In the genomic region with DNA sequence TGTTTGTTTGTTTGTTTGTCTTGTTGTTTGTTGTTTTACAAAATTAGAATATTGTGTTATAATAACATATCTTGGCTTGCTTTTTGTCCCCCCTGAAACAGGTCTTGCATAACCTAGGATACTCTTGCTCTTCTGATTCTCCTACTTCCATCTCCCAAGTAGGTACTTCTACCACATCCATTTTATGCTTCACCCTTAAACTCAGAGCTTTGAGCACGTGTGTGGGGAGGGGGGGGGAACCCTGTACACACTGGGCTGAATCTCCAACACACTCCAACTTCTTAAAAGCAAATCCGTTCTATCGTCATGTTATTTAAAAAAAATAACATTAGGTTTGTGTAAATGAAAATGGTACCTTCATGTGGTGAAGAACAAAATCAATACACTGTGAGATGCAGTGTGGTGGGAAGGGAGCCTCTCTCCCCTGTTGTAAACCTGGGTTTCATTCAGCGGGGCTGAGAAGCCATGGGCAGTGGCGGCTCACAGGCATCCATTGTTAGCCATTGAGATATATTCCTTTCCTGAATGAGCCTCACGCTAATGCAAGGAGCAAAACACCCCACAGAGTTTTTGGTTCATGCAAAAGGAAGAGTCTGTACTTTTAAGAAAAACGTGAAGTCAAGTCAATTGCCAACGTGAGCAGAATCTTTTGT, we compare ENCODE assay signal across 16 mouse cellular contexts.
"Had no signal": no experiment of that assay in that cellular context is flagged by ENCODE, and none has a peak within 500 bp of the region (broad histone marks: within the 10 kb centered on the region; RNA-seq: fewer than 3 reads in every experiment).

No protein-coding gene starts in this region.

- H3K36me3 ChIP-seq: limb, embryonic 15.5 days; liver, embryonic 12.5 days; midbrain, embryonic 12.5 days; neural tube, embryonic 13.5 days; stomach, embryonic 15.5 days had no signal

- H3K4me1 ChIP-seq: limb, embryonic 15.5 days; liver, embryonic 12.5 days; stomach, embryonic 15.5 days had no signal

- H3K4me2 ChIP-seq: limb, embryonic 15.5 days; liver, embryonic 12.5 days; lung, embryonic 14.5 days; midbrain, embryonic 12.5 days; neural tube, embryonic 13.5 days; stomach, embryonic 15.5 days had no signal

- H3K27me3 ChIP-seq: limb, embryonic 15.5 days; liver, embryonic 12.5 days; neural tube, embryonic 13.5 days; stomach, embryonic 15.5 days had no signal

- H3K9ac ChIP-seq: limb, embryonic 15.5 days; liver, embryonic 12.5 days; lung, embryonic 14.5 days; midbrain, embryonic 12.5 days; neural tube, embryonic 13.5 days; stomach, embryonic 15.5 days had no signal

- H3K4me3 ChIP-seq: limb, embryonic 15.5 days; liver, embryonic 12.5 days; midbrain, embryonic 12.5 days; neural tube, embryonic 13.5 days; stomach, embryonic 15.5 days had no signal

- ATAC-seq: intestine, postnatal 0 days; liver, embryonic 12.5 days had no signal

- DNase-seq: kidney, adult 8-10 months; kidney, postnatal 25 days; layer of hippocampus, adult 9-11 months; layer of hippocampus, postnatal 36 days; lung, embryonic 14.5 days; lung, postnatal 10 days; lung, postnatal 4 days; right cerebral cortex, postnatal 14 days; thymus, adult 2 months; thymus, postnatal 25 days had no signal

- H3K9me3 ChIP-seq: limb, embryonic 15.5 days; liver, embryonic 12.5 days; stomach, embryonic 15.5 days had no signal

- H3K27ac ChIP-seq: limb, embryonic 15.5 days; liver, embryonic 12.5 days; midbrain, embryonic 12.5 days; neural tube, embryonic 13.5 days; stomach, embryonic 15.5 days had no signal
